Mouse (Mus musculus) cerebellum, adult 9-11 months (tissue): Measurements from ENCODE around the gene Gmppa.

Experiments
- DNase-seq: peaks from one replicate; pipeline ENCODE4 v3.0.0; 2022

The Gmppa gene

DNA sequence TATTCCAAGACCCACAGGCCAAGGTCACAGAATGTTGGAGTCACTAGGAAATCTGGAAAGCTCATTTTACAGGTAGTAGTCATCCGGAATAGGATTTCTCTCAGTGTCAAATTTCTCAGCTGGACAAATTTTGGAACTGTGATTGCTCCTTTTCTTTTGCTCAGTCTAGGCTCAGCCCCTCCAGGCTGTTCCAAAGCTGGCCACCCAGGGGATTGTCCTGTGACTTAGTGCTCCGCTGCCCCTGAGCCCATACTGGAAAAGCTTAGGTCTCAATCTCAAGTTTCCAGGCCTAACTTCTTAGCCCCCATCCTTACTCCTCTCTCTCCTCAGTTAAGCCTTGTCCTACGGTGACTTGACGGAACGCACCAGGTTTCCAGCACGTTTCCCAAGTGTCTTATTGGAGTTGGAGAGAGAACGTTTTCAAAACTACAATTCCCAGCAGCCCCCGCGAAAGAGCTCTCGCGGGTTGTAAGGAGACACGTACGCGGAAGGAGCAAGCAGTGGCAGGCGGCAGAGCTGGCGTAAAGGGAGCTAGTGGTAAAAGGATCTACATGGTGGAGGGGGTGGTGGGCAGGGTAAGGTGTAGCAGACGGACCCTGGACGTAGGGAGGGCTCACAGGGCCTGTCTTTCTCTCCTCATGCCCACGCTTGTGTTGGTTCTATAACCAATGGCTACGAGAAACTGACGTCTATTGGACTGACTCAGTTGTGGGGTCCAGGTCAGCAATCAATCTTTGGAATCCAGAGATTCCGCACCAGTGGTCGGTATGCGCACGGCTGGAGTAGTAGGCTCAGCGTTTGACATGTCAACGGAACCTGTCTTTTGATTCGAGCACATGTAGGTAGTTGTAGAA lies at the start of gene Gmppa:
Gene Gmppa, plus strand, starts transcription at position 456 of the 854 bp plus-strand sequence.
- peak; percentile 82 for DNase-seq

DNA sequence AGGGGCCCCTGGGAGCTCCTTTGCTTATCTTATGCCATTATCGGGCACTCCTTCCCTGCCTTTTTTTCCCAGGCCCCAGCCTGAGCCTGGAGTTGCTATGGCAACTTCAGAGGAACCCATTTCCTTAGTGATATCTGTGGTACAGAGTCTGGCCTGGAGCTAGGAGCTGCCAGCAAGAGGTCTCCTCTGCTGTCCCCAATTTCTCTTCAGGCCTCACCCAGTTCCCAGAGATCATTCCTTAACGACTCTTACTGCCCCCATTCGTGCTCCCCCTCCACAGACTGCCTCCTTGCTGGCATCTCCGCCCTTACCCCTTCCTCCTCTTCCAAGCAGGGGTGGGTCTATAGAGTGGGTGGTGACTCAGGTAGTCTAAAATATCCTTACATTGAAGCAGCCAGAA lies 49.6 kb upstream of the Gmppa start:
- no peak for DNase-seq

DNA sequence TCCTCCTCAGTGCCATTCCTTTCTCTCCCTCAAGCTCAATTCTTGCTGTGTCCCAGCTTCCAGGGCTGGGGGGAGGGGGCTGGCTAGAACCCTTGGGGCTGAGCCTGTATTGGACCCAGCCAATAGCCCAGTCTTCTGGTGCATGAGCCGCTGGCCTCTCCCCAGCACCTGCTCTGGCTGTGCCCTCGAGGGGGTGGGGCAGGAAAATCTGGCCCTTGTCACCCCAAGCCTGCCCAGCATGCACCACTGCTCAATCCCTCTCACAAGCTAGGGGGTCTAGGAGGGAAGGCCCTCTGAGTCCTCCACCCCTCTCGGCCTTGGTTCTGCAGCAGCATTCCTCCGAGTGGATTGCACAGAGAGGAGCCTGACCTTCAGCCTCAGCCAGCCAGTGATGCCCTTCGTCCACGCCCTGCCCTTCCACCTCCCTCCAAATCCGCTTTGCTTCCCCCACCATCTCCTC lies 48.2 kb upstream of the Gmppa start:
- DNase-seq = peak; percentile 78

DNA sequence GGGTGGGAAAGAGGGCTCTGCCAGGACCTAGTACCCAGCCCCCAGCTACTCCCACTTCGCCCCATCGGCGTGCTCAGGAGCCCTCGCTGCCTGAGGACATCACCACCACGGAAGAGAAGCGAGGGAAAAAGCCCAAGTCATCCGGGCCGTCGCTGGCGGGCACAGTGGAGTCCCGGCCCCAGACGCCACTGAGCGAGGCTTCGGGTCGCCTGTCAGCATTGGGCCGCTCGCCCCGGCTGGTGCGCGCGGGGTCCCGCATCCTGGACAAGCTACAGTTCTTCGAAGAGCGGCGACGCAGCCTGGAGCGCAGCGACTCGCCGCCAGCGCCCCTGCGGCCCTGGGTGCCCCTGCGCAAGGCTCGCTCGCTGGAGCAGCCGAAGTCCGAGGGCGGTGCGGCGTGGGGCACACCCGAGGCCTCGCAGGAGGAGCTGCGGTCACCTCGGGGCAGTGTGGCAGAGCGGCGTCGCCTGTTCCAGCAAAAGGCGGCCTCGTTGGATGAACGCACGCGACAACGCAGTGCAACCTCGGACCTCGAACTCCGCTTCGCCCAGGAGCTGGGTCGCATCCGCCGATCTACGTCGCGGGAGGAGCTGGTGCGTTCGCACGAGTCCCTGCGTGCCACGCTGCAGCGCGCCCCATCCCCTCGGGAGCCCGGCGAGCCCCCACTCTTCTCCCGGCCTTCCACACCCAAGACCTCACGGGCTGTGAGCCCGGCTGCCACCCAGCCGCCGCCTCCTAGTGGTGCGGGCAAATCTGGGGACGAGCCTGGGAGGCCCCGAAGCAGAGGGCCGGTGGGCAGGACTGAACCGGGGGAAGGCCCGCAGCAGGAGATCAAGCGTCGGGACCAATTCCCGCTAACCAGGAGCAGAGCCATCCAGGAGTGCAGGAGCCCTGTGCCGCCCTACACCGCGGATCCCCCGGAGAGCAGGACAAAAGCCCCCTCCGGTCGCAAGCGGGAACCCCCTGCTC lies 47.5 kb upstream of the Gmppa start:
- DNase-seq = no peak

DNA sequence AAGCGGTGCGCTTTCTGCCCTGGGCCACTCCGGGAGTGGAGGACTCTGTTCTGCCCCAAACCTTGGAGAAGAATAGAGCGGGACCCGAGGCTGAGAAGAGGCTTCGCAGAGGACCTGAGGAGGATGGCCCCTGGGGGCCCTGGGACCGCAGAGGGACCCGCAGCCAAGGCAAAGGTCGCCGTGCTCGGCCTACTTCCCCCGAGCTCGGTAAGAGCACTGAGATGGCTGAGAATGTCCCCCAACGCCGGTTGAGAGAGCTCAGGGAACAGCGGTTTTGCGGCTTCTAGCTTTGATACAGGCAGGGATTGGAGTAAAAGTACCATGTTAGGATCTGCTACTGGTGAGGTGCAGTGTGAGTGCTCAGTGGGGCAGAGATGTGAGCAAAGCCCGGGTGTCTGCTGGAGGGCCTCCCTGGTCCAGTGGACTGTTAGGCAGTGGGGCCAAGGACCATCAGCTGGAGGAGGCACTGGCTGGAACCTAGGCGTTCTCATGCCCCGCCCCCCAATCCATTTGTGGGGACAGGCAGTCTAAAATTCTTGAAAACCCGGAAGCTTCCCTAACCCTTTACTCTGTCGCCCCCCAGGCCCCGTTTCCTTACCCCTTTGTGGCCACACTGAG lies 46.7 kb upstream of the Gmppa start:
- no peak for DNase-seq

DNA sequence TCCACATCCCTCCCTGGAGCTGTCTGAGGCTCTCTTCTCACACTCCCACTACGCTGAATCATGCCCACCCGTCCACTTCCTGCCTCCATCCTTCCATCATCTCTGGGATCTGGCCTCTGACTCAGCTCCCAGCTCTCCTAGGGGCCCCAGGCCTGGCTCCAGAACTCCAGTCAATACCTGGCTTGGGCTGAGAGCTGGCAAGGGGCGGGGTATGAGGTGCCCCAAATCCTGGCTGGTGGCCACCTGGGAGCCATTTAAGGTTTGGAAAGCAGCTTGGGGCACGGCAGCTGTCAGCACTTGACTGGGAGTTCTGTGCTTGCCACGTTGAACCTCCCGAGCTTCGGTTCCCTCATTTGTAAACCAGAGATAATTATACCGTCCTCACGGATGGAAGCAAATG lies 42.6 kb upstream of the Gmppa start:
- peak; percentile 95 for DNase-seq

DNA sequence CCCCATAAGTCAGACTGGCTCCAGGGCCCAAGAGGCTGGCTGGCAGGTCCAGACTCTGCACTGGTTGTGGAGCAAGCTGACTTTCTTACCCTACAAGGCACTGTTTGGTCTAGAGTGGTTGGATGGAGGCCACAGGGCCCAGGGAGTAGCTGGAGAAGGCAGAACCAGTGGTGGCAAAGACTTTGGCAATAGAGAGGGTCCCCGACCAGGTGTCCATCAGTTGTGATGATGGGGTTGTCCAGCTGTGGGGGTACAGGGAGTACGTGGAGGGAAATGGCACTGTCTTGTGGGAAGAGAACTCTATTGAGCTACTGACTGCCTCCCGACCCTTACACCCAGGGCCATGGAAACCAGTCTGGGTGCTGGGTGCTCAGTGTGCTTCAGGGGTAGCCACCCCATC lies 41.9 kb upstream of the Gmppa start:
- peak; percentile 67 for DNase-seq

DNA sequence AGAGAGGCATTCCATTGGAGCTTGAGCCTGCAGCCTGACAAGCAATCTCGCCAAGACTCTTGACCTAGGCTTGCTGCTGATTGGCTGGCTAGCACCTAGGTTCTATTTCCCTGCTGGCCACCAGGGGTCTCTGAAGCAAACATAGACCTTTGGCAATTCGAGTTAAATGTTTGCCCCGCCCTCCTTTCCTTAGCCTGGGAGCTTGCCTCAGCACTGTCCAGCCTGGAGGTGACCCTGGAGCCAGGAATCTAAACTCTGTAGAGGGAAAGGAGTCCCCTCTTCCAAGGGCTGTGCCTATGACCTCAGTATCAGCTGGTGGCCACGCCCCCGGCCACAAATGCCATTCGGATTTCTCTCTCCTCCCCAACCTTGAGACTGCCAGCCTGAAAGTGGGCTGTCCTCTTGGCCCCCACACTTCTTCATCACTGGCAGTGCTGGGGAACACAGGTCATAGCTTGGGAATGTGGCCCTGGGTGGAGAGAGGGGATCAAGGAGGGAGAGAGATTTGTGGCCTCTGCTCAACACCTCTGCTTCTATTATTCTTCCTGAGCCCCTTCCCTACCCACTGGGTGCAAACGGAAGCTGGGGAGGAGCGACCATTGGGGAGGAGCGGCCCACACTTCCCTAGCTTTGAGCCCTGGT lies 36.8 kb upstream of the Gmppa start:
- peak; percentile 86 for DNase-seq

DNA sequence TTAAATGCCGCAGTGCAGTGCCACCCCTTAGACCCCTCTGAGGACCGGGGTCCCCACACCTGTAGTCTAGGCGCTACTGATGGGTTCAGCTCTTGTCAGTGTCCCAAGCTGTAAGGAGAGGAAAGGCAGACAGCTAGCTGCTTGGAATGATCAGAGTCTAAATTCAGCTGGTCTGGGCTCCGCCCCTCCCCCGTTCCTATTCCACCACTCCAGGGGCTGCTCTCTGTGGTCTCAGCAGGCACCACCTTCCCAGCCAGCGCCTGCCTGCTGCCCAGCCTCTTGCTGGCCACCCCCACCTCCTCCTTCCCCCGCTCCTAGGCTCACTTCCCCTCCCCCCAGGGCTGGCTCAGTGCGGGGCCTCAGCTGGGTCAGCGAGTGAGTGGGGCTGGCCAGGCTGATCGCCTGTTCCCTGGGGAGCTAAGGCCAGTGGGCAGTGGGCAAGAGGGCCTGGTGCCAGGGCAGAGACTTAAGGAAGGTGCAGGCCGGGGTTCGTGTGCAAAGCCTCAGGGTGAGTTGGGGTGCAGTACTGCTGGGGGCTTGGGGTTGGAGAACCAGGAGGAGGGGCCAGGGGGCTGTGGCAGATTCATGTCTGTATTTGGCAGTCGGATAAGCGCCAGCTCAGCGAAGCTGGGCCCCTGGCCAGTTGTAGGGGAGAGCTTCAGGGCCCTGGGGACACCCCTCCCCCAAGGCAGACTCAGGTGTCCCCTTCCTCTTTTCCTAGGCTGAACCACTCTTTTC lies 35.8 kb upstream of the Gmppa start:
- DNase-seq = peak; percentile 76

DNA sequence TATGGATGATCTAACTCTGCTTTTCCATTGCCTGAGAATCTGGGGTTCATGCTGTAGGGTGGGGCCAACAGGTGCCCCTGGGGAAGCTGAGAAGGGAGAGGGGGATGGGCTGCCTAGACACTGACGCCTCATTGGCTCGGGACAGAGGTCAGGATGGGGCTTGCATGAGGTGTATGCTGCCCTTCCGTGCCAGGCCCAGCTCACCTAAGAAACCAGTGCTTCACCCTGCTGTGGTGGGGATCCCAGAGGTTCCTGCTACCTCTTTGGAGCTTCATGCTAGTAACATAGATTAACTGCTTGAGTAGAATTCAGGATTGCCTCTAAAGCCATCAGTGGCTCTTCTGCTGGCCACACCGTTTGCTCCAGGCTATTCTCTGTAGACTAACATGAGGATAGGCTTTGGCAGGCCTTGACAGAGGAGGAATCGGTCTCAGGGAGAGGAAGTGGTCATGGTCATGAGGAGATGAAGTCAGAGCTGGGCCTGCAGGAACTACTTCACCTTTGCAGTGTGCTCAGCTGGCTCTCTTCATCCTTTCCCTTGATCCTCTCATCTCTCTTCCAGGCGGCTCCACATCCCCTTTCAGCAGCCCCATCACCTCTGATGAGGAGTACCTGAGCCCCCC lies 35.1 kb upstream of the Gmppa start:
- no peak for DNase-seq

DNA sequence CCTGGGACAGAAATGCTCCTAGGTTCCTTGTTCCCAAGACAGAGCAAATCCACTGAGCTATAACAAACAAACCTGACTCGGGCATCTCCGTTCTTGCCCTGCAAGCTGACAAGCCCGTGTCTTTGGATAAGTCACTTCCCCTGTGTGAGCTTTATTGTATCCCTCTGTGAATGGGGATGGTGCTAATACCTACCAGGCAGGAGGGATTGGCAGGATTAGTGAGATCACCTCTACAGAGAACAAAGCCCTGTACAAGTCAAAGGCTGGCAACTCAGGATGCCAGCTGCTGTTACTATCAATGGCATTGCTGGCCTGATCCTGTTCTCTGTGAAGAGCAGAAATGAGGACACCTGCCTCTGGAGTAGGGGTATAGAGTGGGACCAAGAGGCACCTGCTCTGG lies 30.2 kb upstream of the Gmppa start:
- no peak for DNase-seq

DNA sequence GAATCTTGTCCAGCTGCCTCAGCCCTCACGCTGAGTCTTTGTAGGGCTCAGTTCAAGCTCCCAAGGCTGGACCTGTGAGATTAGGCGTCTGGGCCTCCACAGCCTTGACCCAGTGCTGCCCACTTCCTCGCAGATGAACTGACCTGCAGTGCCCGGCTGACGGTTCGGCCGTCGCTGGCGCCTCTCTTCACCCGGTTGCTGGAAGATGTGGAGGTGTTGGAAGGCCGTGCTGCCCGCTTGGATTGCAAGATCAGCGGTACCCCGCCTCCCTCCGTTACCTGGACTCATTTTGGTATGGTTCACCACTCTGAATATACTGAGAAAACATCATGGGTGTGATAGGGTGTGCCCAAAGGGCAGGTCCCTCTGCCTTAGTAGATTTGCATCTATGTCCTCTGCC lies 29.6 kb upstream of the Gmppa start:
- DNase-seq = no peak

DNA sequence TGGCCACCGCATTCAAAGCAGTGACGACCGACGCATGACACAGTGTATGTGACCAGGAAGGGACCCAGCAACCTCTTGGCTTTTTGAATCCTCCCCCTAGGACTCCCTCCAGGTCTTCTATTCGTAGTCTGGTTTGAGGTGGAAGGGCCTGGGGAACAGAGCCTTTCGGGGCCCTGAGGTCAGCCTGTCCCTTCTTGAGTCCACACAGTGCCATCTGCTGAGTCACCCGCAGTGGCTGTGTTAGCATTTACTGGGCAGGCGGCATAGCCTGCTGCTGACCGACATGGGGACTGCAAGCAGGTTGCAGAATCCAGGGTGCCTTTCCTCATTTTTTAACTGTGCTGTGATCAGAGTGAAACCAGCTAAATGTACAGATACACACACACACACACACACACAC lies 28.7 kb upstream of the Gmppa start:
- DNase-seq = no peak

DNA sequence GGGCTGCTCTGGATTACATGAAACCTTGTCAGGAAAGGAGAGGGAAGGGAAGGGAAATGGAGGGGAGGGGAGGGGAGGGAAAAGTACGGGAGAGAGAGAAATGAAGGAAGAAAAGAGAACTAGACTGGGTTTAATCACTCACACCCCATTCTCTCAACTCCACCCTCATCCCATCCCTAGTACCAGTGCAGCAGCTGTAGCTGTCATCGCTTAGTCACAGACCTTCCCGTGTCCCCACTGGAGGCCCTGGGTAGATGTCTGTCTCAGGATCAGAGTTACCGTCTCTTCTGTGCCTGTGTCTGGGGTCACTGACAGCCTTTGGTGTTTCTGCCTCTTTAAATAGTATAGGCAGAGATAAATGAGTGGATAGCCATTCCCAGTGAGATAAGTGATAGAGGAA lies 27.5 kb upstream of the Gmppa start:
- DNase-seq = no peak

DNA sequence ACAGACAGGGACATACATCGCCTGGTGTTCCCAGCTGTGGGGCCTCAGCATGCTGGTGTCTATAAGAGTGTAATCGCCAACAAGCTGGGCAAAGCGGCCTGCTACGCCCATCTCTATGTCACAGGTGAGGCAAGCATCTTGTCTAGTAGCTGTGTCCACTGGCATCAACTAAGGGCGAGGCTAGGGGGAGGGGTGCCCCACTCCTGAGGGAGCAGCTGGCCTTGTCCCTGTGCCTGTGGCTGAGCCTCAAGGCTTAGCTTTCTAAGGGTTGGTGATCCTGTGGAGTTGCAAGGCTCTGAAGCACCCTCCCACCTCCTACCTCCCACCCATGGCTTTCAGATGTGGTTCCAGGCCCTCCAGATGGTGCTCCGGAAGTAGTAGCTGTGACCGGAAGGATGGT lies 25.8 kb upstream of the Gmppa start:
- DNase-seq = no peak

DNA sequence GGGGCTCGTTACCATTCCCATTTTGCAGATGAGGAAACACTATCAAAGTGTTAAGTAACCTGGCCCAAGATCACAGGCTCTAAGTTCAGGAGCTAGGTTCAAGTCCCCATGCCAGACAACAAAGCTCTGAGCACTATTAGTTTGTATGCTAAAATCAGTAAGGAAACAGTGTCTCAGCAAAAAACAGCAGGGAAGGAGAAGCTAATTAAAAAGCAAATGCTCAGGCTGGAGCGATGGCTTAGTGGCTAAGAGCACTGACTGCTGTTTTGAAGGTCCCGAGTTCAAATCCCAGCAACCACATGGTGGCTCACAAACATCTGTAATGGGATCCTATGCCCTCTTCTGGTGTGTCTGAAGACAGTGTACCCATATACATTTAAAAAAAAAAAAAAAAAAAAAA lies 23.5 kb upstream of the Gmppa start:
- no peak for DNase-seq

DNA sequence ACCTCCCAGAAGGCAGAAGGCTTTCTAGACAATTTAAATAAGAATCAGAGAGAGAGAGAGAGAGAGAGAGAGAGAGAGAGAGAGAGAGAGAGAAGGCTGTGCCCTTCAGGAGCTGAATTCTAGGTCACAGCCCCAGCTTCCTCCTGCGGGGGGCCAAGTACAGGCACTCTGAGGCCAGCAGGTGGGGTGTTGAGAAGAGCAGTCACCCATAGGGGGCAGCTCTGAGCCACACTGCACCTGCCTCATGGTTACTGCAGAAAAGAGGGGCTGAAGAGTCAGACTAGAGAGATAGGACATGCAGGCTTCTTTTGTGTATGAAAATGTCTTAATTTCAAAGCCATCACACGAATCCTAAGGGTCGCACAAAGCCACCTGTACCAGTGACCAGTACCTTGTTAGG lies 22.0 kb upstream of the Gmppa start:
- DNase-seq = peak; percentile 88

DNA sequence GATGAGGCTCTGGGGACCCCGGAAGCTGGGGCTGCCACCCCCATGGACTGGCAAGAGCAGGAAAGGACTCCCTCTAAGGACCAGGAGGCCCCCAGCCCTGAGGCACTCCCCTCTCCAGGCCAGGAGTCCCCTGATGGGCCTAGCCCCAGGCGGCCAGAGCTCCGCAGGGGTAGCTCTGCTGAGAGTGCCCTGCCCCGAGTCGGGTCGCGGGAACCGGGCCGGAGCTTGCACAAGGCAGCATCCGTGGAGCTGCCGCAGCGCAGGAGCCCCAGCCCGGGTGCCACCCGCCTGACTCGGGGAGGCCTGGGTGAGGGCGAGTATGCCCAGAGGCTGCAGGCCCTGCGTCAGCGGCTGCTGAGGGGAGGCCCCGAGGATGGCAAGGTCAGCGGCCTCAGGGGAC lies 13.9 kb upstream of the Gmppa start:
- DNase-seq = no peak

DNA sequence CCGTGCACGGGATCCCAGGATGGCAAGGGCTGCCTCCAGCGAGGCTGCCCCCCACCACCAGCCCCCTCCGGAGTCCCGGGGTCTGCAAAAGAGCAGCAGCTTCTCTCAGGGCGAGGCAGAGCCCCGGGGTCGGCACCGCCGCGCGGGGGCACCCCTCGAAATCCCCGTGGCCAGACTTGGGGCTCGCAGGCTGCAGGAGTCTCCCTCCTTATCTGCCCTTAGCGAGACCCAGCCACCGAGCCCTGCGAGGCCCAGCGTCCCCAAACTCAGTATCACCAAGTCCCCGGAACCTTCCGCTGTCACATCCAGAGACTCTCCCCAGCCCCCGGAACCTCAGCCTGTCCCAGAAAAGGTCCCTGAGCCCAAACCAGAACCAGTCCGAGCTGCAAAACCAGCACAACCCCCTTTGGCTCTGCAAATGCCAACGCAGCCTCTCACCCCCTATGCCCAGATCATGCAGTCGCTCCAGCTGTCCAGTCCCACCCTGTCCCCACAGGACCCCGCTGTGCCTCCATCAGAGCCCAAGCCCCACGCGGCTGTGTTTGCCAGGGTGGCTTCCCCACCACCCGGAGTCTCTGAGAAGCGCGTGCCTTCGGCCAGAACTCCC lies 13.4 kb upstream of the Gmppa start:
- DNase-seq = peak; percentile 61

DNA sequence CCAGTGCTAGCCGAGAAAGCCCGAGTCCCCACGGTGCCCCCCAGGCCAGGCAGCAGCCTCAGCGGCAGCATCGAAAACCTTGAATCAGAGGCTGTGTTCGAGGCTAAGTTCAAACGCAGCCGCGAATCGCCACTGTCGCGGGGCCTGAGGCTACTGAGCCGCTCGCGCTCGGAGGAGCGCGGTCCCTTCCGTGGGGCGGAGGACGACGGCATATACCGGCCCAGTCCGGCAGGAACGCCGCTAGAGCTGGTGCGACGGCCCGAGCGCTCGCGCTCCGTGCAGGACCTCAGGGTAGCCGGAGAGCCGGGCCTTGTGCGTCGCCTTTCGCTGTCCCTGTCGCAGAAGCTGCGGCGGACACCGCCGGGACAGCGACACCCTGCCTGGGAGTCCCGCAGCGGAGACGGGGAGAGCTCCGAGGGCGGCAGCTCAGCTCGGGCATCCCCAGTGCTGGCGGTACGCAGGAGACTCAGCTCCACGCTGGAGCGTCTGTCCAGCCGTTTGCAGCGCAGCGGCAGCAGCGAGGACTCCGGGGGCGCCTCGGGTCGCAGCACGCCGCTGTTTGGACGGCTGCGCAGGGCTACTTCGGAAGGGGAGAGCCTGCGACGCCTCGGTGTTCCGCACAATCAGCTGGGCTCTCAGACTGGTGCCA lies 12.8 kb upstream of the Gmppa start:
- DNase-seq = no peak
